Mouse (Mus musculus) neural tube, embryonic 14.5 days (tissue): ENCODE results near the gene Shld1. TPM values are rescaled to one million over a fixed set of nuclear protein-coding genes. Genes with fewer than 3 reads are reported as not detected.

Experiments
- ATAC-seq: fragments of 200-750 bp; cut with Nextera tagmentation; 2 replicates; pipeline ENCODE4 v1.8.0; 2017; ENCODE audit warnings: low read depth, mild to moderate bottlenecking, moderate TSS enrichment, moderate library complexity
- H3K27ac ChIP-seq: fragments of 300-500 bp; sonication (generic); 2 replicates; pipeline ENCODE4 v1.5.1; 2014; ENCODE audit warnings: low read depth, mild to moderate bottlenecking, control low read depth, low read length, moderate library complexity, mixed read lengths
- H3K27me3 ChIP-seq: fragments of 300-500 bp; sonication (generic); 2 replicates; pipeline ENCODE4 v1.6.1; 2014; ENCODE audit warnings: low read length; ENCODE audit not compliant: control insufficient read depth, insufficient read depth
- H3K36me3 ChIP-seq: fragments of 300-500 bp; sonication (generic); 2 replicates; pipeline ENCODE4 v1.6.1; 2014; ENCODE audit warnings: low read length, mixed read lengths; ENCODE audit not compliant: control insufficient read depth, insufficient read depth
- H3K4me1 ChIP-seq: fragments of 300-500 bp; sonication (generic); 2 replicates; pipeline ENCODE4 v1.6.1; 2014; ENCODE audit warnings: low read length; ENCODE audit not compliant: control insufficient read depth, insufficient read depth
- H3K4me2 ChIP-seq: fragments of 300-500 bp; sonication (generic); 2 replicates; pipeline ENCODE4 v1.6.1; 2014; ENCODE audit warnings: mild to moderate bottlenecking, low read depth, low read length, control low read depth
- H3K4me3 ChIP-seq: fragments of 300-500 bp; sonication (generic); 2 replicates; pipeline ENCODE4 v1.5.1; 2014; ENCODE audit warnings: low read depth, low read length, control low read depth, mixed read lengths
- H3K9ac ChIP-seq: fragments of 300-500 bp; sonication (generic); replicated peaks from 2 replicates; pipeline ENCODE4 v1.6.1; 2014; ENCODE audit warnings: low read depth, mild to moderate bottlenecking, control low read depth, low read length, mixed read lengths
- H3K9me3 ChIP-seq: fragments of 300-500 bp; sonication (generic); 2 replicates; pipeline ENCODE4 v1.6.1; 2016; ENCODE audit warnings: low read length; ENCODE audit not compliant: control insufficient read depth
- WGBS: fragments of 180-500 bp; shearing (Covaris S2); extraction: QIAGEN DNeasy Blood & Tissue Kit; methylation state at CpG from one replicate; pipeline ENCODE4 v1.1.7; 2014; 5-methylcytosine and 5-hydroxymethylcytosine counted together
- polyA plus RNA-seq: library from polyadenylated mRNA; unstranded; fragments of >200 nt; fragmentation: Nextera tagmentation; extraction: Ambion mirVana; gene quantifications from 2 replicates; pipeline ENCODE4 v1.2.1, GENCODE M21; 2014

Shld1 gene
- polyA plus RNA-seq, 1 experiment from 2014 or later, result 22.1 TPM

- ATAC-seq, result no peak
Observed at GRCm38 (mm10) chr2:132688611-132689021, 1.9 kb downstream of the Shld1 start.

GRCm38 (mm10) chr2:132689188-132689568, 2.4 kb downstream of the Shld1 start:
- Histone ChIP-seq H3K9ac (no peak overlapping the region), H3K4me2 (no peak overlapping the region), H3K4me3 (no peak overlapping the region), H3K9me3 (no peaks in the 10 kb centered on the region), H3K27ac (no peak overlapping the region), H3K4me1 (0 out of 2 replicates have a peak, but pooled peaks cover 3% of the 10 kb centered on the region), H3K36me3 (no peaks in the 10 kb centered on the region), H3K27me3 (no peaks in the 10 kb centered on the region)
- WGBS, result 68% methylated on average over 4 of the region's 4 CpGs
- no peak for ATAC-seq

More at GRCm38 (mm10) chr2:132688611-132689021, 1.9 kb downstream of the Shld1 start:
- Histone ChIP-seq H3K9me3 (no peaks in the 10 kb centered on the region), H3K4me2 (no peak overlapping the region), H3K27me3 (no peaks in the 10 kb centered on the region), H3K36me3 (no peaks in the 10 kb centered on the region), H3K9ac (no peak overlapping the region), H3K4me3 (no peak overlapping the region), H3K4me1 (0 out of 2 replicates have a peak, but pooled peaks cover 3% of the 10 kb centered on the region), H3K27ac (no peak overlapping the region)
- 95% methylated on average over 7 of the region's 7 CpGs for WGBS

GRCm38 (mm10) chr2:132689569-132690231, 3.0 kb downstream of the Shld1 start:
- H3K27ac ChIP-seq, result no peak overlapping the region
- WGBS, result 80% methylated on average over 15 of the region's 15 CpGs
- H3K4me2 ChIP-seq, result no peak overlapping the region
- H3K27me3 ChIP-seq, result no peaks in the 10 kb centered on the region
- H3K36me3 ChIP-seq, result no peaks in the 10 kb centered on the region
- H3K9ac ChIP-seq, result no peak overlapping the region
- no peaks in the 10 kb centered on the region for H3K9me3 ChIP-seq
- no peak overlapping the region for H3K4me3 ChIP-seq
- ATAC-seq, result no peak
- H3K4me1 ChIP-seq, result 0 out of 2 replicates have a peak, but pooled peaks cover 3% of the 10 kb centered on the region

GRCm38 (mm10) chr2:132691731-132692130, 5.0 kb downstream of the Shld1 start:
- WGBS, result 82% methylated on average over 7 of the region's 7 CpGs

GRCm38 (mm10) chr2:132692320-132692719, 5.6 kb downstream of the Shld1 start:
- Histone ChIP-seq H3K4me1 (0 out of 2 replicates have a peak, but pooled peaks cover 2% of the 10 kb centered on the region), H3K27ac (no peak overlapping the region), H3K4me2 (no peak overlapping the region), H3K36me3 (no peaks in the 10 kb centered on the region; the same call in 1 of the 2 replicates), H3K9me3 (no peaks in the 10 kb centered on the region), H3K27me3 (no peaks in the 10 kb centered on the region), H3K9ac (no peak overlapping the region), H3K4me3 (no peak overlapping the region)
- WGBS, result 74% methylated on average over 1 of the region's 1 CpGs
- no peak for ATAC-seq

More at GRCm38 (mm10) chr2:132691731-132692130, 5.0 kb downstream of the Shld1 start:
- Histone ChIP-seq H3K27me3 (no peaks in the 10 kb centered on the region), H3K27ac (no peak overlapping the region), H3K9me3 (no peaks in the 10 kb centered on the region), H3K4me1 (0 out of 2 replicates have a peak, but pooled peaks cover 3% of the 10 kb centered on the region), H3K36me3 (no peaks in the 10 kb centered on the region; the same call in 1 of the 2 replicates), H3K9ac (no peak overlapping the region), H3K4me2 (no peak overlapping the region), H3K4me3 (no peak overlapping the region)
- no peak for ATAC-seq

- 88% methylated on average over 3 of the region's 3 CpGs for WGBS
Observed at GRCm38 (mm10) chr2:132693980-132694379, 7.2 kb downstream of the Shld1 start.

GRCm38 (mm10) chr2:132695358-132696093, 8.8 kb downstream of the Shld1 start:
- Histone ChIP-seq H3K9ac (no peak overlapping the region), H3K36me3 (no peaks in the 10 kb centered on the region; the same call in 1 of the 2 replicates), H3K27ac (no peak overlapping the region), H3K4me3 (no peak overlapping the region), H3K27me3 (no peaks in the 10 kb centered on the region), H3K4me1 (no peaks in the 10 kb centered on the region), H3K9me3 (no peaks in the 10 kb centered on the region), H3K4me2 (no peak overlapping the region)
- 91% methylated on average over 9 of the region's 9 CpGs for WGBS
- ATAC-seq, result no peak

More at GRCm38 (mm10) chr2:132693980-132694379, 7.2 kb downstream of the Shld1 start:
- Histone ChIP-seq H3K4me3 (no peak overlapping the region), H3K4me1 (no peaks in the 10 kb centered on the region), H3K36me3 (no peaks in the 10 kb centered on the region; the same call in 1 of the 2 replicates), H3K9me3 (no peaks in the 10 kb centered on the region), H3K27ac (no peak overlapping the region), H3K9ac (no peak overlapping the region), H3K4me2 (no peak overlapping the region), H3K27me3 (no peaks in the 10 kb centered on the region)
- ATAC-seq, result no peak

GRCm38 (mm10) chr2:132696519-132696918, 9.8 kb downstream of the Shld1 start:
- H3K9me3 ChIP-seq, result no peaks in the 10 kb centered on the region
- H3K4me3 ChIP-seq, result no peak overlapping the region
- no peak overlapping the region for H3K9ac ChIP-seq
- no peaks in the 10 kb centered on the region for H3K4me1 ChIP-seq
- 94% methylated on average over 5 of the region's 5 CpGs for WGBS
- H3K36me3 ChIP-seq, result no peaks in the 10 kb centered on the region; the same call in 1 of the 2 replicates
- H3K4me2 ChIP-seq, result no peak overlapping the region
- no peak for ATAC-seq
- no peak overlapping the region for H3K27ac ChIP-seq
- H3K27me3 ChIP-seq, result no peaks in the 10 kb centered on the region

- no peaks in the 10 kb centered on the region; the same call in 1 of the 2 replicates for H3K36me3 ChIP-seq
- H3K9me3 ChIP-seq, result no peaks in the 10 kb centered on the region
- 90% methylated on average over 5 of the region's 5 CpGs for WGBS
- H3K4me1 ChIP-seq, result no peaks in the 10 kb centered on the region
- no peaks in the 10 kb centered on the region for H3K27me3 ChIP-seq
- H3K4me2 ChIP-seq, result no peak overlapping the region
- H3K4me3 ChIP-seq, result no peak overlapping the region
- H3K27ac ChIP-seq, result no peak overlapping the region
- no peak for ATAC-seq
- H3K9ac ChIP-seq, result no peak overlapping the region
Observed at GRCm38 (mm10) chr2:132697256-132697655, 10.5 kb downstream of the Shld1 start.
